Mouse (Mus musculus) heart, adult 2 months (tissue): ENCODE data around the gene Trpm8. TPM values are rescaled to one million over a fixed set of nuclear protein-coding genes. Genes with fewer than 3 reads are reported as not detected.

Experiments used
- DNase-seq, 2 experiments: peaks; one replicate each; pipeline ENCODE4 v3.0.0; 2021
- H3K27ac ChIP-seq: fragments of 200-600 bp; 2 replicates; pipeline ENCODE4 v1.8.1; 2022
- H3K27me3 ChIP-seq: fragments of 200-500 bp; 2 replicates; pipeline ENCODE4 v1.6.1; 2012; ENCODE audit warnings: mild to moderate bottlenecking, low read length, inconsistent platforms, mixed read lengths; ENCODE audit not compliant: control insufficient read depth, insufficient read depth
- H3K36me3 ChIP-seq: fragments of 200-500 bp; 2 replicates; pipeline ENCODE4 v1.6.1; 2012; ENCODE audit warnings: low read length, inconsistent platforms; ENCODE audit not compliant: control insufficient read depth, insufficient read depth
- H3K4me1 ChIP-seq: fragments of 200-500 bp; 2 replicates; pipeline ENCODE4 v1.6.1; 2011; ENCODE audit warnings: low read length; ENCODE audit not compliant: control insufficient read depth, insufficient read depth
- H3K4me3 ChIP-seq: fragments of 200-600 bp; 2 replicates; pipeline ENCODE4 v1.8.1; 2022
- H3K79me2 ChIP-seq: fragments of 200-500 bp; replicated peaks from 2 replicates; pipeline ENCODE4 v1.6.1; 2012; ENCODE audit warnings: mild to moderate bottlenecking, inconsistent platforms, low read length, moderate library complexity, mixed read lengths; ENCODE audit not compliant: control insufficient read depth, insufficient read depth
- H3K9ac ChIP-seq: fragments of 200-500 bp; 2 replicates; pipeline ENCODE4 v1.6.1; 2012; ENCODE audit warnings: low read depth, mild to moderate bottlenecking, control low read depth, inconsistent platforms, low read length, mixed read lengths
- CTCF ChIP-seq: fragments of 200-600 bp; IDR thresholded peaks from 2 replicates; pipeline ENCODE4 v1.8.1; 2022; ENCODE audit warnings: antibody characterized with exemption, mild to moderate bottlenecking, moderate library complexity
- EP300 ChIP-seq: fragments of 200-500 bp; IDR thresholded peaks from 2 replicates; pipeline ENCODE4 v1.6.1; 2011; ENCODE audit warnings: low read depth, low read length, control low read depth; ENCODE audit not compliant: insufficient read depth
- POLR2A ChIP-seq: fragments of 200-500 bp; IDR thresholded peaks from 2 replicates; pipeline ENCODE4 v1.6.1; 2011; ENCODE audit warnings: mild to moderate bottlenecking, low read depth, low read length, control low read depth; ENCODE audit not compliant: insufficient read depth
- WGBS: fragments of 180-500 bp; shearing (Covaris S2); methylation state at CpG from one replicate; pipeline ENCODE4 v1.1.7; 2018; 5-methylcytosine and 5-hydroxymethylcytosine counted together
- intact Hi-C: fragments of 180-260 bp; cut with DNase I; formaldehyde crosslinking; loops from one replicate; pipeline ENCODE4 v1.15.1; 2025
- polyA plus RNA-seq: library from polyadenylated mRNA; depleted of rRNA; stranded (reverse); fragments of >200 nt; gene quantifications from 2 replicates; pipeline ENCODE4 v1.2.3, GENCODE M21; 2012
- total RNA-seq, 2 experiments: library from RNA; stranded (reverse); gene quantifications; 2 replicates each; pipeline ENCODE4 v1.2.3; 2021

The Trpm8 gene
- total and polyA plus RNA-seq, 3 experiments: not detected

DNA sequence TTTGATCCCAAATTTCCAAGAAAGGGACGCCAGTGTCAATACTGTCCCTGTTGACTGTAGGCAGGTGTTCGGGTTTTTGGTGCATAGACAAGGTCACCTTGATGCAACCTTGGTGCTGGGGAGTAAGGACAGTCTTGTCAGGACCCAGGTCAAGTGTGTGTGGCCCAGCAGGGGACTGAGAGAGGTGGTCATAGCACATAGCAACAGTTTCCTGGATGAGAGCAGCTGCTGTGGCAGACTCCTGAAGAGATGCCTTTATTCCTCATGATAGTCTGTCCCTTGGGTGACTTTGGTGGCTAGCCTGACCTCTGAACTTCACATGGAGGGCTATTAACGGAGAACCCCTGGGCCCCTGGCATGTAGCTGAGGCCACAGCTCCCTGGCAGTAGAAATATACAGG is 45.6 kb downstream of the Trpm8 start:
- Histone ChIP-seq H3K36me3 (no peaks in the 10 kb centered on the region), H3K4me3 (no peak overlapping the region), H3K9ac (no peak overlapping the region), H3K27me3 (no peaks in the 10 kb centered on the region), H3K4me1 (no peaks in the 10 kb centered on the region), H3K79me2 (no peaks in the 10 kb centered on the region), H3K27ac (no peak overlapping the region)
- no peak for DNase-seq
- intact Hi-C loops: no loop called here
- TF ChIP-seq CTCF (no peak), EP300 (no peak), POLR2A (no peak)
- 73% methylated on average over 3 of the region's 3 CpGs for WGBS

DNA sequence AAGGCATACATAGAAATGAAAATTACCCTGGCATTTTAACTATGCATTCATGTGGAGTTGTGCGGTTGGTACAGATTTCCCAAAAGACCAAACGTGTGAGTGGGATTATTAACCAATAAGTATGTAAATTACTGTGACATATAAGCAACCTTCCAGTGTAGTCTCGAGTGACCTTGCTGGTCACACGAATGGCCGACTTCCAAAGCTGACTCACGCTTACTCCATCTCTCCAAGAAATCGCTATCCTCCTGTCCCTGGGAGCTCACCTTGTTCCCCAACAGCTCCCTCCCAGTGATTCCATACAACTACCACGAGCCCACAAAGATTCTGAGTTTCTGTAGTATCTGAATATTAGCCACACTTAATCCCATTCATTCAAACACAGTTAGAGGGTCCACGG is 62.0 kb downstream of the Trpm8 start:
- no peak overlapping the region for H3K27ac ChIP-seq
- H3K4me1 ChIP-seq: no peaks in the 10 kb centered on the region
- no peak for TF ChIP-seq POLR2A
- TF ChIP-seq EP300: no peak
- TF ChIP-seq CTCF: no peak
- no peak overlapping the region for H3K4me3 ChIP-seq
- DNase-seq: no peak
- 73% methylated on average over 9 of the region's 9 CpGs for WGBS
- no peaks in the 10 kb centered on the region for H3K36me3 ChIP-seq
- H3K79me2 ChIP-seq: no peaks in the 10 kb centered on the region
- H3K9ac ChIP-seq: no peak overlapping the region
- no peaks in the 10 kb centered on the region for H3K27me3 ChIP-seq
- intact Hi-C loops: no loop called here

DNA sequence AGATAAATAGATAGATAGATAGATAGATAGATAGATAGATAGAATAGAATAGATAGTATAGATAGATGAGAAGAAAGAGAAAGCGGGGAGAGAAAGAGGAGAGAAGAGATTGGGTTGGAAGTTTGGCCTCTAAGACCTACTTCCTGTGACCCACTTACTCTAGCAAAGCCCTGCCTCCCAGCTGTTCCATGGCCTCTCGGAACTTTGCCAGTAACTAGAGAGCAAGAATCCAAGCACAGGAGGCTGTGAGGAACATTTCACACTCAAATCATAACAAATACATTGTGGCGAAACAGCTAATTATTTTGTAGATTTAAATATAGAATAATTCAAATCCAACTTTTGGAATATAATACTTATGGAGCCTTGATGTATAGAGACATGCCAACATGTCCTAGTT is 65.2 kb downstream of the Trpm8 start:
- Histone ChIP-seq H3K27me3 (no peaks in the 10 kb centered on the region), H3K9ac (no peak overlapping the region), H3K79me2 (no peaks in the 10 kb centered on the region), H3K36me3 (no peaks in the 10 kb centered on the region), H3K4me1 (no peaks in the 10 kb centered on the region), H3K4me3 (no peak overlapping the region), H3K27ac (no peak overlapping the region)
- TF ChIP-seq EP300 (no peak), CTCF (no peak), POLR2A (no peak)
- 72% methylated on average over 3 of the region's 3 CpGs for WGBS
- intact Hi-C loops: no loop called here
- no peak for DNase-seq

- WGBS: 31% methylated on average over 3 of the region's 3 CpGs
- Histone ChIP-seq H3K9ac (no peak overlapping the region), H3K27ac (no peak overlapping the region), H3K79me2 (no peaks in the 10 kb centered on the region), H3K36me3 (no peaks in the 10 kb centered on the region), H3K27me3 (no peaks in the 10 kb centered on the region), H3K4me1 (no peaks in the 10 kb centered on the region), H3K4me3 (no peak overlapping the region)
- no peak for TF ChIP-seq POLR2A
- no peak for TF ChIP-seq CTCF
- TF ChIP-seq EP300: no peak
- intact Hi-C loops: no loop called here
- DNase-seq: peak in 1 of 2 experiments; percentile 10
Measured at GRCm38 (mm10) chr1:88345580-88345979, 68.1 kb downstream of the Trpm8 start.

DNA sequence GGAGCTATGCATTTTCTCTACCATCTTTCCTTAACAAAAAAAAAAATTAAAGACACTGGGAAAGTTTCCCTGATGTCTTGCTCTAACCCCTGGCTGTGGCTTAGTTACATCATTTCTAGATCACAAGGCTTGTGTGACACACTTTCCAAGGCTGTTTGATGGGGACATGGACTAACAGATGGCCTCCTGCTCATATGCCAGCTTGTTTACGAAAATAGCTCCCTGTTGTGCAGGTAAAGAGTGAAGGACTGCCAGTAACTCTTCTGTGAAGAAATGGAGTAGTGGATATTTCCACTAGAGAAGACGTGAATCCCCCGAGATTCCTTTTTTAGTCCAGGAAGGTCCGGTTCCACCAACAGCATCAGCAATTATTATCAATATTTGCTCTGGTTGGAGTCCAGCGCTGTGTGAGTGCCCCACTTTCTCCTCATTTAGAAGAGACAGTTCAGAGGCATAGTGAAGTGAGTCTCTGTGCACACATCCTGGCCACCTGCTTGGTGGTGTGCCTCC is 71.1 kb downstream of the Trpm8 start:
- H3K36me3 ChIP-seq: no peaks in the 10 kb centered on the region
- no peaks in the 10 kb centered on the region for H3K79me2 ChIP-seq
- no peak overlapping the region for H3K9ac ChIP-seq
- no peaks in the 10 kb centered on the region for H3K4me1 ChIP-seq
- H3K27me3 ChIP-seq: no peaks in the 10 kb centered on the region
- no peak for DNase-seq
- H3K4me3 ChIP-seq: no peak overlapping the region
- WGBS: 71% methylated on average over 5 of the region's 5 CpGs
- TF ChIP-seq POLR2A (no peak), CTCF (no peak), EP300 (no peak)
- no peak overlapping the region for H3K27ac ChIP-seq
- intact Hi-C loops: no loop called here

DNA sequence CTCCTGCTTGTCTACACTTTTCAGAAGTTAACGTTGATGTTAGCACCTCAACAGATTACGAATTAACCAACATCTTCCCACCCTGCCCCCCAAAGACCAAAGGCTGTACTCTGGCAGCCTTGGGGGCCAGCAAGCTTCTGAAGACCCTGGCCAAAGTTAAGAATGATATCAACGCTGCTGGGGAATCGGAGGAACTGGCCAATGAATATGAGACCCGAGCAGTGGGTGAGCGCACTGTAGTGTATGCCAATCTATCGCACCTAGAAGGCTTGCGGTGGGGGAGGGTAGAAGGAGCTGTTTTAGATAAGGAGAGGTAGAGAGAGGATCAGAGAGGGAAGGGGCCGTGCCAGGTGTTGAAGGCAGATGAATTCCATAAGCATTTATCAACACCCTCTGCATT is 73.3 kb downstream of the Trpm8 start:
- WGBS: 74% methylated on average over 9 of the region's 9 CpGs
- no peak overlapping the region for H3K27ac ChIP-seq
- no peak for DNase-seq
- H3K4me3 ChIP-seq: no peak overlapping the region
- intact Hi-C loops: no loop called here
- no peak for TF ChIP-seq POLR2A
- TF ChIP-seq EP300: no peak
- no peak for TF ChIP-seq CTCF
- no peaks in the 10 kb centered on the region for H3K79me2 ChIP-seq
- no peaks in the 10 kb centered on the region for H3K4me1 ChIP-seq
- H3K27me3 ChIP-seq: peaks cover 2% of the 10 kb centered on the region; the same call in 1 of the 2 replicates
- no peaks in the 10 kb centered on the region for H3K36me3 ChIP-seq
- H3K9ac ChIP-seq: no peak overlapping the region
